Mouse (Mus musculus) embryonic fibroblast, embryonic 13.5 days (primary cell): ENCODE measurements around the gene Spsb1.

Experiments
- CTCF ChIP-seq: IDR thresholded peaks from 2 replicates; pipeline ENCODE4 v1.5.1; 2011; ENCODE audit warnings: mild to moderate bottlenecking, control low read depth, low read length, moderate library complexity, borderline replicate concordance; ENCODE audit not compliant: insufficient read depth
- POLR2A ChIP-seq: IDR thresholded peaks from 2 replicates; pipeline ENCODE4 v1.6.1; 2011; ENCODE audit warnings: low read depth, mild to moderate bottlenecking, control low read depth, low read length, moderate library complexity

DNA sequence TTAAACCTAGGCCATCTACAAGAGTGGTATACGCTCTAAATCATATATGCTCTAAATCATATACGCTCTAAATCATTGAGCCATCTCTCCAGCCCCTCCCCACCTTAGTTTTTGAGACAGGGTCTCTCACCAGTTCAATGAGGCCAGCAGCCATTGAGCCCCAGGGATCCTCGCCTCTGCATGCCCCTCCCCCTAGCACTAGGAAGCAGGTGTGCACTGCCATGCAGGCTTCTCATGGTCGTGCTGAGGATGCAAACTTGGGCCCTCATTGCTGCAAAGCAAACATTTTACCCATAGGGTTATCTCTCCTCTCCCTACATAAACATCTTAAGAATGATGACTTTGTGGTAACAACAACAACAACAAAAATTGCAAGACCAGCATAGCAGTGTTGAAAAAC is 87.5 kb downstream of the Spsb1 start:
- TF ChIP-seq CTCF = no peak
- no peak for TF ChIP-seq POLR2A
